Mouse (Mus musculus): ENCODE measurements around the gene Cfap300.

Gene Cfap300

GRCm38 (mm10) chr9:8042338-8043043, at the start of gene Cfap300:
Gene Cfap300 (minus strand): TSS chr9:8042823.
- peak; percentile 96 for DNase-seq (ENCODE audit: low read depth, low spot score)

- DNase-seq (ENCODE audit: low read depth, low spot score): no peak
Measured at GRCm38 (mm10) chr9:8078882-8079281, 36.3 kb upstream of the Cfap300 start.

- peak; percentile 23 for DNase-seq (ENCODE audit: low read depth, low spot score)
Measured at GRCm38 (mm10) chr9:8074345-8074744, 31.7 kb upstream of the Cfap300 start.

GRCm38 (mm10) chr9:8073203-8073755, 30.7 kb upstream of the Cfap300 start:
- no peak for DNase-seq (ENCODE audit: low read depth, low spot score)

- DNase-seq (ENCODE audit: low read depth, low spot score): no peak
Measured at GRCm38 (mm10) chr9:8059636-8060035, 17.0 kb upstream of the Cfap300 start.

GRCm38 (mm10) chr9:8054831-8055230, 12.2 kb upstream of the Cfap300 start:
- no peak for DNase-seq (ENCODE audit: low read depth, low spot score)

- DNase-seq (ENCODE audit: low read depth, low spot score): no peak
Measured at GRCm38 (mm10) chr9:8043044-8043387, 393 bp upstream of the Cfap300 start.

GRCm38 (mm10) chr9:8035546-8035945, 7.1 kb downstream of the Cfap300 start:
- DNase-seq (ENCODE audit: low read depth, low spot score): no peak

- DNase-seq (ENCODE audit: low read depth, low spot score): no peak
Measured at GRCm38 (mm10) chr9:8035091-8035490, 7.5 kb downstream of the Cfap300 start.

GRCm38 (mm10) chr9:8034143-8034542, 8.5 kb downstream of the Cfap300 start:
- no peak for DNase-seq (ENCODE audit: low read depth, low spot score)

- no peak for DNase-seq (ENCODE audit: low read depth, low spot score)
Measured at GRCm38 (mm10) chr9:8032847-8033246, 9.8 kb downstream of the Cfap300 start.

- DNase-seq (ENCODE audit: low read depth, low spot score): no peak
Measured at GRCm38 (mm10) chr9:8018609-8019008, 24.0 kb downstream of the Cfap300 start.

- DNase-seq (ENCODE audit: low read depth, low spot score): peak; percentile 78
Measured at GRCm38 (mm10) chr9:8017253-8017913, 25.2 kb downstream of the Cfap300 start.

GRCm38 (mm10) chr9:8004370-8004991, 38.1 kb downstream of the Cfap300 start, which contains the start of gene Yap1:
Gene Yap1 (minus strand): TSS chr9:8004596.
- DNase-seq (ENCODE audit: low read depth, low spot score): peak; percentile 63

- DNase-seq (ENCODE audit: low read depth, low spot score): peak; percentile 35
Measured at GRCm38 (mm10) chr9:8003301-8004271, 39.0 kb downstream of the Cfap300 start.

- DNase-seq (ENCODE audit: low read depth, low spot score): no peak
Measured at GRCm38 (mm10) chr9:8002806-8003205, 39.8 kb downstream of the Cfap300 start.

GRCm38 (mm10) chr9:8001352-8001751, 41.3 kb downstream of the Cfap300 start:
- DNase-seq (ENCODE audit: low read depth, low spot score): no peak

GRCm38 (mm10) chr9:7994275-7994674, 48.3 kb downstream of the Cfap300 start:
- no peak for DNase-seq (ENCODE audit: low read depth, low spot score)

GRCm38 (mm10) chr9:7992651-7993050, 50.0 kb downstream of the Cfap300 start:
- DNase-seq (ENCODE audit: low read depth, low spot score): no peak

GRCm38 (mm10) chr9:7990897-7991296, 51.7 kb downstream of the Cfap300 start:
- no peak for DNase-seq (ENCODE audit: low read depth, low spot score)

- no peak for DNase-seq (ENCODE audit: low read depth, low spot score)
Measured at GRCm38 (mm10) chr9:7987119-7987518, 55.5 kb downstream of the Cfap300 start.

Data from CD4-positive, CD25-positive, alpha-beta regulatory T cell, adult 2 months (primary cell).